Mouse (Mus musculus) midbrain, postnatal 0 days (tissue): ENCODE measurements at regions not wholly inside any gene's neighbourhood (a gene's known extent, or its start where the extent isn't known, plus 50 kb on each side); places are given as distances from the start of the nearest gene placed in this dataset.
A peak's percentile ranks its signal among the peaks of the same experiment; 100 is the strongest.
"Not testable (repeated sequence)": the region's sequence is repeated elsewhere in the genome, so short reads cannot be mapped to it uniquely, and the experiment has no call there.

Source experiments
- ATAC-seq: fragments of 200-750 bp; cut with Nextera tagmentation; 2 replicates; pipeline ENCODE4 v1.8.0; 2017; ENCODE audit warnings: moderate number of reproducible peaks, mild to moderate bottlenecking, moderate TSS enrichment, moderate library complexity; ENCODE audit not compliant: low FRiP score
- DNase-seq: peaks from one replicate; pipeline ENCODE4 v3.0.0-alpha.2; 2015; ENCODE audit warnings: low spot score
- H3K27ac ChIP-seq: fragments of 300-500 bp; sonication (generic); 2 replicates; pipeline ENCODE4 v1.5.1; 2014; ENCODE audit warnings: low read depth, mild to moderate bottlenecking, low read length, mixed read lengths
- H3K27me3 ChIP-seq: fragments of 300-500 bp; sonication (generic); 2 replicates; pipeline ENCODE4 v1.6.1; 2014; ENCODE audit warnings: low read length, control low read depth, mixed read lengths; ENCODE audit not compliant: insufficient read depth
- H3K36me3 ChIP-seq: fragments of 300-500 bp; sonication (generic); 2 replicates; pipeline ENCODE4 v1.6.1; 2014; ENCODE audit warnings: low read length, control low read depth, mixed read lengths; ENCODE audit not compliant: insufficient read depth
- H3K4me1 ChIP-seq: fragments of 300-500 bp; sonication (generic); 2 replicates; pipeline ENCODE4 v1.6.1; 2014; ENCODE audit warnings: mild to moderate bottlenecking, control low read depth, antibody characterized with exemption, low read length, mixed read lengths; ENCODE audit not compliant: insufficient read depth
- H3K4me2 ChIP-seq: fragments of 300-500 bp; sonication (generic); 2 replicates; pipeline ENCODE4 v1.6.1; 2014; ENCODE audit warnings: low read depth, mild to moderate bottlenecking, low read length, mixed read lengths; ENCODE audit not compliant: poor library complexity, severe bottlenecking
- H3K4me3 ChIP-seq: fragments of 300-500 bp; sonication (generic); 2 replicates; pipeline ENCODE4 v1.5.1; 2014; ENCODE audit warnings: low read depth, mild to moderate bottlenecking, low read length, moderate library complexity
- H3K9ac ChIP-seq: fragments of 300-500 bp; sonication (generic); replicated peaks from 2 replicates; pipeline ENCODE4 v1.6.1; 2014; ENCODE audit warnings: mild to moderate bottlenecking, low read length, moderate library complexity, mixed read lengths; ENCODE audit not compliant: poor library complexity, severe bottlenecking
- H3K9me3 ChIP-seq: fragments of 300-500 bp; sonication (generic); 2 replicates; pipeline ENCODE4 v1.6.1; 2016; ENCODE audit warnings: low read length, control low read depth
- CTCF ChIP-seq: IDR thresholded peaks from 2 replicates; pipeline ENCODE4 v1.5.1; 2016; ENCODE audit warnings: antibody characterized with exemption, mild to moderate bottlenecking
- WGBS: fragments of 180-500 bp; shearing (Covaris S2); extraction: QIAGEN DNeasy Blood & Tissue Kit; methylation state at CpG from one replicate; pipeline ENCODE4 v1.1.7; 2014; 5-methylcytosine and 5-hydroxymethylcytosine counted together

DNA sequence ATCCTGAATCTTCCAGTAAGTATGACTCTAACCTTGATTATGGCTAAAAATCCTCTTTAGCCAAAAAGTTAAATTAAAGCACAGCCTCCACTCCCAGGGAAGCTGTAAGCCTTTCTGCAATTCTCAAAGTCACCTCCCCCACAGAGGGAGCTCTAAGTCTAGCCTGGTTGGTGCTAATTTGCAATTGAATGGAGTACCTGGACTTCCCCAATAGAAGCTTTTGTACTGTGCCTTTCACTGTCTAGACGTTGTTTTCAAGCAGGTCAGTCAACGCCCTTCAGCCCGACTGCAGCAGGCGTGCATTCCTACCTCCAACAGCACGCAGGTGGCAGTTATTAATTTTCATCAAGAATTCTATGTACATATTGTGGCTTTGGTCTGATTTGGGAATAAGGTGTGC, 87.2 kb downstream of the Catsperg2 start:
- not testable (repeated sequence) for ATAC-seq, H3K27me3 ChIP-seq, H3K4me2 ChIP-seq, H3K9ac ChIP-seq, H3K4me1 ChIP-seq, H3K9me3 ChIP-seq, DNase-seq, H3K27ac ChIP-seq, H3K36me3 ChIP-seq, H3K4me3 ChIP-seq
- WGBS = 79% methylated on average over 5 of the region's 5 CpGs

GRCm38 (mm10) chr7:29602356-29602755, 83.9 kb upstream of the Sipa1l3 start:
- H3K4me2 ChIP-seq = no peak overlapping the region
- H3K27me3 ChIP-seq = no peaks in the 10 kb centered on the region
- no peak overlapping the region for H3K27ac ChIP-seq
- H3K4me1 ChIP-seq = no peaks in the 10 kb centered on the region
- no peak overlapping the region for H3K4me3 ChIP-seq
- H3K36me3 ChIP-seq = no peaks in the 10 kb centered on the region
- WGBS = 58% methylated on average over 1 of the region's 1 CpGs
- no peaks in the 10 kb centered on the region for H3K9me3 ChIP-seq
- ATAC-seq (no peak), DNase-seq (no peak)
- H3K9ac ChIP-seq = no peak overlapping the region
- TF ChIP-seq CTCF = no peak

- Histone ChIP-seq H3K36me3 (no peaks in the 10 kb centered on the region), H3K9me3 (no peaks in the 10 kb centered on the region), H3K27ac (no peak overlapping the region), H3K4me3 (no peak overlapping the region), H3K27me3 (no peaks in the 10 kb centered on the region), H3K9ac (no peak overlapping the region), H3K4me1 (no peaks in the 10 kb centered on the region), H3K4me2 (no peak overlapping the region)
- WGBS = 76% methylated on average over 6 of the region's 6 CpGs
- ATAC-seq (no peak), DNase-seq (no peak)
- no peak for TF ChIP-seq CTCF
These were observed 82.9 kb upstream of the Sipa1l3 start for GRCm38 (mm10) chr7:29601337-29601736.

- H3K4me2 ChIP-seq, H3K9me3 ChIP-seq, H3K27me3 ChIP-seq, H3K4me3 ChIP-seq, H3K27ac ChIP-seq, H3K36me3 ChIP-seq, H3K9ac ChIP-seq, ATAC-seq, DNase-seq, H3K4me1 ChIP-seq: not testable (repeated sequence)
- peak; percentile 61 for TF ChIP-seq CTCF
- WGBS = 32% methylated on average over 7 of the region's 7 CpGs
These were observed 78.8 kb upstream of the Sipa1l3 start for GRCm38 (mm10) chr7:29597291-29597690.

DNA sequence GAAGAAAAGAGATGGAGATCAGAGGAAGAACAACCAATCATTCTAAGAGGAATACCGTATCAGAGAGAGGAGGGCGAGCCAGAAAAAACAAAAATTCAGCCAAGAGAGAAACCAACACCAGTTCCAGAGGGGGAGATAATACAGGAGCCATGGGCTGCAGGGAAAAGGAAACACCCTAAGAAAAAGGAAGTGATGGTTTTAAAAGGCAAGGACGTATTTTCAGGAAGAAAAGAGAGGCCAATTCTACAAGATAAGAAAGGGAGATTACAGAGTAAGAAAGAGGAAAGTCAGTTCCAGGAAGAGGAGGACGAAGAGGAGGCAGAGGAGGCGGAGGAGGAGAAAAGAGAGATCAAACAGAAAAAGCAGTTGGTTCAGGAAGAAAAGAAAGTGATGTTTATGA, 59.7 kb upstream of the Sipa1l3 start:
- Histone ChIP-seq H3K36me3 (no peaks in the 10 kb centered on the region), H3K27me3 (no peaks in the 10 kb centered on the region), H3K4me2 (no peak overlapping the region), H3K9me3 (no peaks in the 10 kb centered on the region), H3K9ac (no peak overlapping the region), H3K4me1 (no peaks in the 10 kb centered on the region), H3K4me3 (no peak overlapping the region), H3K27ac (no peak overlapping the region)
- no peak for DNase-seq
- no peak for TF ChIP-seq CTCF
- WGBS = 69% methylated on average over 5 of the region's 5 CpGs
- ATAC-seq = no peak

DNA sequence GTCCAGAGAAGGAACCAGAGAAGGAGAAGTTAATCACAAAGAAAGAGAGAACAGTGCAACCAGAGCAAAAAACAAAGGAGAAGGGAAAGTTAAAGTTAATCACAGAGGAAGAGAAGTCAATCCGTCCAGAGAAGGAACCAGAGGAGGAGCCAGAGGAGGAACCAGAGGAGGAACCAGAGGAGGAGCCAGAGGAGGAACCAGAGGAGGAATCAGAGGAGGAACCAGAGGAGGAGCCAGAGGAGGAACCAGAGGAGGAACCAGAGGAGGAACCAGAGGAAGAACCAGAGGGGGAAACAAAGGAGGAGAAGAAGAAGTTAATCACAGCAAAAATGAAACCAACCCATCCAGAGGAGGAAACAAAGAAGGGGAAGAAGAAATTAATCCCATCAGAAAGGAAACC, 57.2 kb upstream of the Sipa1l3 start:
- Histone ChIP-seq H3K4me2 (no peak overlapping the region), H3K4me3 (no peak overlapping the region), H3K27me3 (no peaks in the 10 kb centered on the region), H3K9ac (no peak overlapping the region), H3K36me3 (no peaks in the 10 kb centered on the region), H3K9me3 (no peaks in the 10 kb centered on the region), H3K4me1 (no peaks in the 10 kb centered on the region), H3K27ac (no peak overlapping the region)
- no peak for TF ChIP-seq CTCF
- DNase-seq (no peak), ATAC-seq (no peak)
- 62% methylated on average over 1 of the region's 1 CpGs for WGBS
